Mouse (Mus musculus): ENCODE data around the gene Foxa1. TPM values are rescaled to one million over a fixed set of nuclear protein-coding genes. Genes with fewer than 3 reads are reported as not detected.

Foxa1 gene
- polyA plus RNA-seq, 1 experiment from 2014 or later = 1.6 TPM

- no peaks in the 10 kb centered on the region for H3K36me3 ChIP-seq
- peaks cover 100% of the 10 kb centered on the region for H3K27me3 ChIP-seq (ENCODE audit: insufficient read depth, poor library complexity, severe bottlenecking)
- peaks cover 31% of the 10 kb centered on the region for H3K4me1 ChIP-seq (replicated peaks)
- H3K27ac ChIP-seq = no peak overlapping the region
- WGBS = 2% methylated on average over 11 of the region's 11 CpGs
- no peak overlapping the region for H3K4me3 ChIP-seq
- H3K9me3 ChIP-seq = no peaks in the 10 kb centered on the region
- DNase-seq (ENCODE audit: low spot score) = no peak
Observed at GRCm38 (mm10) chr12:57536909-57537670, 9.6 kb downstream of the Foxa1 start.

- no peak overlapping the region for H3K27ac ChIP-seq
Observed at GRCm38 (mm10) chr12:57536056-57536908, 10.4 kb downstream of the Foxa1 start.

GRCm38 (mm10) chr12:57534879-57535611 lies 11.7 kb downstream of the Foxa1 start:
- peak overlapping the region; percentile 44 for H3K4me3 ChIP-seq
- no peaks in the 10 kb centered on the region for H3K36me3 ChIP-seq
- WGBS = under 1% methylated on average over 39 of the region's 39 CpGs
- peak overlapping the region; percentile 60 for H3K27ac ChIP-seq
- H3K27me3 ChIP-seq (ENCODE audit: insufficient read depth, poor library complexity, severe bottlenecking) = peaks cover 100% of the 10 kb centered on the region
- peaks cover 37% of the 10 kb centered on the region for H3K4me1 ChIP-seq (replicated peaks)
- peak; percentile 58 for DNase-seq (ENCODE audit: low spot score)
- H3K9me3 ChIP-seq = no peaks in the 10 kb centered on the region

More at GRCm38 (mm10) chr12:57536056-57536908, 10.4 kb downstream of the Foxa1 start:
- Histone ChIP-seq H3K4me3 (no peak overlapping the region), H3K36me3 (no peaks in the 10 kb centered on the region), H3K4me1 (replicated peaks) (peaks cover 28% of the 10 kb centered on the region), H3K9me3 (no peaks in the 10 kb centered on the region), H3K27me3 (ENCODE audit: insufficient read depth, poor library complexity, severe bottlenecking) (peaks cover 100% of the 10 kb centered on the region)
- 2% methylated on average over 25 of the region's 25 CpGs for WGBS
- no peak for DNase-seq (ENCODE audit: low spot score)

GRCm38 (mm10) chr12:57534517-57534878 lies 12.2 kb downstream of the Foxa1 start:
- no peak for DNase-seq (ENCODE audit: low spot score)
- H3K4me3 ChIP-seq = peak overlapping the region; percentile 44
- H3K9me3 ChIP-seq = no peaks in the 10 kb centered on the region
- WGBS = under 1% methylated on average over 5 of the region's 6 CpGs
- peaks cover 100% of the 10 kb centered on the region for H3K27me3 ChIP-seq (ENCODE audit: insufficient read depth, poor library complexity, severe bottlenecking)
- H3K4me1 ChIP-seq (replicated peaks) = peaks cover 35% of the 10 kb centered on the region
- peak overlapping the region; percentile 59; the same call in 1 of the 2 replicates for H3K27ac ChIP-seq
- H3K36me3 ChIP-seq = no peaks in the 10 kb centered on the region

GRCm38 (mm10) chr12:57530474-57530873 lies 16.2 kb downstream of the Foxa1 start:
- no peaks in the 10 kb centered on the region for H3K9me3 ChIP-seq
- no peak for DNase-seq (ENCODE audit: low spot score)
- H3K27me3 ChIP-seq (ENCODE audit: insufficient read depth, poor library complexity, severe bottlenecking) = peaks cover 74% of the 10 kb centered on the region
- H3K4me3 ChIP-seq = no peak overlapping the region
- H3K36me3 ChIP-seq = no peaks in the 10 kb centered on the region
- WGBS = 6% methylated on average over 9 of the region's 9 CpGs
- no peak overlapping the region for H3K27ac ChIP-seq
- H3K4me1 ChIP-seq (replicated peaks) = peaks cover 19% of the 10 kb centered on the region

GRCm38 (mm10) chr12:57528335-57528734 lies 18.4 kb downstream of the Foxa1 start:
- peaks cover 53% of the 10 kb centered on the region for H3K27me3 ChIP-seq (ENCODE audit: insufficient read depth, poor library complexity, severe bottlenecking)
- WGBS = 85% methylated on average over 4 of the region's 4 CpGs
- DNase-seq (ENCODE audit: low spot score) = no peak

GRCm38 (mm10) chr12:57515702-57516377 lies 30.9 kb downstream of the Foxa1 start:
- WGBS = 55% methylated on average over 12 of the region's 12 CpGs
- no peaks in the 10 kb centered on the region for H3K9me3 ChIP-seq
- no peaks in the 10 kb centered on the region for H3K27me3 ChIP-seq (ENCODE audit: insufficient read depth, poor library complexity, severe bottlenecking)
- H3K27ac ChIP-seq = no peak overlapping the region
- H3K4me1 ChIP-seq (replicated peaks) = no peaks in the 10 kb centered on the region
- DNase-seq (ENCODE audit: low spot score) = no peak
- H3K36me3 ChIP-seq = no peaks in the 10 kb centered on the region
- no peak overlapping the region for H3K4me3 ChIP-seq

More at GRCm38 (mm10) chr12:57528335-57528734, 18.4 kb downstream of the Foxa1 start:
- Histone ChIP-seq H3K9me3 (no peaks in the 10 kb centered on the region), H3K27ac (no peak overlapping the region), H3K4me1 (replicated peaks) (peaks cover 8% of the 10 kb centered on the region), H3K36me3 (no peaks in the 10 kb centered on the region), H3K4me3 (no peak overlapping the region)

- WGBS = 69% methylated on average over 1 of the region's 1 CpGs
- H3K9me3 ChIP-seq = no peaks in the 10 kb centered on the region
- H3K27ac ChIP-seq = no peak overlapping the region
- H3K4me3 ChIP-seq = no peak overlapping the region
- H3K36me3 ChIP-seq = no peaks in the 10 kb centered on the region
- H3K4me1 ChIP-seq (replicated peaks) = no peaks in the 10 kb centered on the region
- no peaks in the 10 kb centered on the region for H3K27me3 ChIP-seq (ENCODE audit: insufficient read depth, poor library complexity, severe bottlenecking)
- no peak for DNase-seq (ENCODE audit: low spot score)
Observed at GRCm38 (mm10) chr12:57514552-57514951, 32.2 kb downstream of the Foxa1 start.

GRCm38 (mm10) chr12:57511560-57511959 lies 35.2 kb downstream of the Foxa1 start:
- Histone ChIP-seq H3K36me3 (no peaks in the 10 kb centered on the region), H3K4me3 (no peak overlapping the region), H3K27me3 (ENCODE audit: insufficient read depth, poor library complexity, severe bottlenecking) (no peaks in the 10 kb centered on the region), H3K27ac (no peak overlapping the region), H3K9me3 (no peaks in the 10 kb centered on the region), H3K4me1 (replicated peaks) (0 out of 2 replicates have a peak, but pooled peaks cover 3% of the 10 kb centered on the region)
- no peak for DNase-seq (ENCODE audit: low spot score)
- WGBS = 91% methylated on average over 5 of the region's 5 CpGs

- H3K4me3 ChIP-seq = no peak overlapping the region
- WGBS = 85% methylated on average over 4 of the region's 4 CpGs
- no peak overlapping the region for H3K27ac ChIP-seq
- no peaks in the 10 kb centered on the region for H3K9me3 ChIP-seq
- DNase-seq (ENCODE audit: low spot score) = no peak
- H3K27me3 ChIP-seq (ENCODE audit: insufficient read depth, poor library complexity, severe bottlenecking) = no peaks in the 10 kb centered on the region
- 0 out of 2 replicates have a peak, but pooled peaks cover 3% of the 10 kb centered on the region for H3K4me1 ChIP-seq (replicated peaks)
- no peaks in the 10 kb centered on the region for H3K36me3 ChIP-seq
Observed at GRCm38 (mm10) chr12:57511127-57511526, 35.6 kb downstream of the Foxa1 start.

GRCm38 (mm10) chr12:57509726-57510125 lies 37.0 kb downstream of the Foxa1 start:
- no peak overlapping the region for H3K4me3 ChIP-seq
- no peaks in the 10 kb centered on the region for H3K27me3 ChIP-seq (ENCODE audit: insufficient read depth, poor library complexity, severe bottlenecking)
- no peaks in the 10 kb centered on the region for H3K36me3 ChIP-seq
- H3K4me1 ChIP-seq (replicated peaks) = 0 out of 2 replicates have a peak, but pooled peaks cover 3% of the 10 kb centered on the region
- 84% methylated on average over 4 of the region's 4 CpGs for WGBS
- no peak overlapping the region for H3K27ac ChIP-seq
- no peaks in the 10 kb centered on the region for H3K9me3 ChIP-seq
- DNase-seq (ENCODE audit: low spot score) = no peak

GRCm38 (mm10) chr12:57508938-57509337 lies 37.8 kb downstream of the Foxa1 start:
- Histone ChIP-seq H3K27me3 (ENCODE audit: insufficient read depth, poor library complexity, severe bottlenecking) (no peaks in the 10 kb centered on the region), H3K36me3 (no peaks in the 10 kb centered on the region), H3K4me3 (no peak overlapping the region), H3K9me3 (no peaks in the 10 kb centered on the region), H3K4me1 (replicated peaks) (0 out of 2 replicates have a peak, but pooled peaks cover 3% of the 10 kb centered on the region), H3K27ac (no peak overlapping the region)
- no peak for DNase-seq (ENCODE audit: low spot score)
- WGBS = 54% methylated on average over 11 of the region's 11 CpGs

Measured in hindbrain, embryonic 10.5 days (tissue).